Mouse (Mus musculus) heart, adult 2 months (tissue): ENCODE measurements around the gene Hormad1. TPM values are rescaled to one million over a fixed set of nuclear protein-coding genes. Genes with fewer than 3 reads are reported as not detected.
A peak's percentile ranks its signal among the peaks of the same experiment; 100 is the strongest.
"Not testable (repeated sequence)": the region's sequence is repeated elsewhere in the genome, so short reads cannot be mapped to it uniquely, and the experiment has no call there.

Source experiments
- DNase-seq, 2 experiments: peaks; one replicate each; pipeline ENCODE4 v3.0.0; 2021
- H3K27ac ChIP-seq: fragments of 200-600 bp; 2 replicates; pipeline ENCODE4 v1.8.1; 2022
- H3K27me3 ChIP-seq: fragments of 200-500 bp; 2 replicates; pipeline ENCODE4 v1.6.1; 2012; ENCODE audit warnings: mild to moderate bottlenecking, low read length, inconsistent platforms, mixed read lengths; ENCODE audit not compliant: control insufficient read depth, insufficient read depth
- H3K36me3 ChIP-seq: fragments of 200-500 bp; 2 replicates; pipeline ENCODE4 v1.6.1; 2012; ENCODE audit warnings: low read length, inconsistent platforms; ENCODE audit not compliant: control insufficient read depth, insufficient read depth
- H3K4me1 ChIP-seq: fragments of 200-500 bp; 2 replicates; pipeline ENCODE4 v1.6.1; 2011; ENCODE audit warnings: low read length; ENCODE audit not compliant: control insufficient read depth, insufficient read depth
- H3K4me3 ChIP-seq: fragments of 200-600 bp; 2 replicates; pipeline ENCODE4 v1.8.1; 2022
- H3K79me2 ChIP-seq: fragments of 200-500 bp; replicated peaks from 2 replicates; pipeline ENCODE4 v1.6.1; 2012; ENCODE audit warnings: mild to moderate bottlenecking, inconsistent platforms, low read length, moderate library complexity, mixed read lengths; ENCODE audit not compliant: control insufficient read depth, insufficient read depth
- H3K9ac ChIP-seq: fragments of 200-500 bp; 2 replicates; pipeline ENCODE4 v1.6.1; 2012; ENCODE audit warnings: low read depth, mild to moderate bottlenecking, control low read depth, inconsistent platforms, low read length, mixed read lengths
- CTCF ChIP-seq: fragments of 200-600 bp; IDR thresholded peaks from 2 replicates; pipeline ENCODE4 v1.8.1; 2022; ENCODE audit warnings: antibody characterized with exemption, mild to moderate bottlenecking, moderate library complexity
- EP300 ChIP-seq: fragments of 200-500 bp; IDR thresholded peaks from 2 replicates; pipeline ENCODE4 v1.6.1; 2011; ENCODE audit warnings: low read depth, low read length, control low read depth; ENCODE audit not compliant: insufficient read depth
- POLR2A ChIP-seq: fragments of 200-500 bp; IDR thresholded peaks from 2 replicates; pipeline ENCODE4 v1.6.1; 2011; ENCODE audit warnings: mild to moderate bottlenecking, low read depth, low read length, control low read depth; ENCODE audit not compliant: insufficient read depth
- WGBS: fragments of 180-500 bp; shearing (Covaris S2); methylation state at CpG from one replicate; pipeline ENCODE4 v1.1.7; 2018; 5-methylcytosine and 5-hydroxymethylcytosine counted together
- intact Hi-C: fragments of 180-260 bp; cut with DNase I; formaldehyde crosslinking; loops from one replicate; pipeline ENCODE4 v1.15.1; 2025
- polyA plus RNA-seq: library from polyadenylated mRNA; depleted of rRNA; stranded (reverse); fragments of >200 nt; gene quantifications from 2 replicates; pipeline ENCODE4 v1.2.3, GENCODE M21; 2012
- total RNA-seq, 2 experiments: library from RNA; stranded (reverse); gene quantifications; 2 replicates each; pipeline ENCODE4 v1.2.3; 2021

Hormad1 gene
- total and polyA plus RNA-seq, 3 experiments, result not detected

DNA sequence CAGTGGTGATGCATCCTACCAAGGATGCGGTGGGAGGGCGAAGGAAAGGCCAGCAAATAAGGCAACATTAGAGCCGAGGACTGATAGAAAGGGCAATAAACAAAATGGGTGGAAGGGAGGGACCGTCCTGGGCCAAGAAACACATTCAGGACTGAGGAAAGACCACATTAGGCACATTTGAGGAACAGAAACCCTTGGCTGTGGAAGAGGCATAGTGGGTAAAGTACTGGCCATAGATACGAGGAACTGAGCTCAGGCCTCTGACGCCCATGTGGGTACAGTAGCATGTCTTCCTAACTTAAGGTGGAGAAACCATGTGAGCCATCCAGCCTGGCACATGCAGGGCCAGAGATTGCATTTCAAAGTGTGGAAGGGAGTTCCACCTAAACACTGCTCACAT is 29.7 kb upstream of the Hormad1 start:
- H3K79me2 ChIP-seq, result no peaks in the 10 kb centered on the region
- H3K4me1 ChIP-seq, result no peaks in the 10 kb centered on the region
- H3K4me3 ChIP-seq, result no peak overlapping the region
- H3K36me3 ChIP-seq, result no peaks in the 10 kb centered on the region
- intact Hi-C loops, result no loop called here
- TF ChIP-seq EP300 (0 out of 2 replicates have a peak, but pooled peaks have one; percentile 20), CTCF (no peak), POLR2A (no peak)
- no peak overlapping the region for H3K9ac ChIP-seq
- no peaks in the 10 kb centered on the region for H3K27me3 ChIP-seq
- H3K27ac ChIP-seq, result no peak overlapping the region
- no peak for DNase-seq
- WGBS, result 85% methylated on average over 6 of the region's 6 CpGs

DNA sequence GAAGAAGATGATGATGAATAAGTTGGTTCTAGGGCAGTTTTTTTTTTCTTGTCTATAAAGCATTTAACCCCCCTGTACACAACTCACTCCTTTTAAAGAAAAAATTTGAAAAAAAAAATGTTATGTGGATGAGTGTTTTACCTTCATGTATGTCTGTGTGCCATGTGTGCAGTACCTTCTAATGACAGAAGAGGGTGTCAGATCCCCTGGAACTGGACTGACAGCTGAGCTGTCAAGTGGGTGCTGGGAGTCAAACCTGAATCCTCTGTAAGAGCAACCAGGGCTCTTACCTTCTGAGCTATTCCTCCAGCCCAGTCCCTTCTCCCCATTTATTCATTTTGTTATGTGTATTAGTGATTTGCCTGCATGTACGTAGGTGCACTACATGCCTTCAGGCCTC is 28.5 kb upstream of the Hormad1 start:
- Histone ChIP-seq H3K27me3 (no peaks in the 10 kb centered on the region), H3K9ac (no peak overlapping the region), H3K36me3 (no peaks in the 10 kb centered on the region), H3K79me2 (no peaks in the 10 kb centered on the region), H3K4me1 (no peaks in the 10 kb centered on the region), H3K27ac (no peak overlapping the region), H3K4me3 (no peak overlapping the region)
- intact Hi-C loops, result no loop called here
- no peak for TF ChIP-seq POLR2A
- no peak for TF ChIP-seq CTCF
- TF ChIP-seq EP300, result no peak
- WGBS, result 91% methylated on average over 1 of the region's 1 CpGs
- no peak for DNase-seq

DNA sequence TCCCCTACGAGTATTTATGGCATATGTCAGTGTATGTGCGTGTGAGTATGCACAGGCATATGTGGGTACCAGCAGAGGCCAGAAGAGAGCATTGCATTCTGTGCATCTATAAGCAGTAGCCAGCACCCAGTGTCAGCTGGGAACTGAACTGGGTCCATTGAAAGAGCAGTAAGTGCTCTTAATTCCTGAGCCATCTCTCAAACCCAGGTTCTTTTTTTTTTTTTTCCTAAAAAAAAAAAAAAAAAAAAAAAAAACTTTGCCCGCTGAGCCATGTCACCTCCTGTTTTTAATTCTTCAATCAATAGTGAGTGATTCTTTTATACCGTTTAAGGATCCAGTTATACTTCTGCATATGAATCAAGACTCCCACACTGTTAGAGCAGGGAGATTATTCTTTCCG is 26.1 kb upstream of the Hormad1 start:
- no peak overlapping the region for H3K27ac ChIP-seq
- no peak overlapping the region for H3K9ac ChIP-seq
- TF ChIP-seq CTCF, result no peak
- no peak for TF ChIP-seq POLR2A
- TF ChIP-seq EP300, result no peak
- intact Hi-C loops, result no loop called here
- DNase-seq, result no peak
- no peaks in the 10 kb centered on the region for H3K36me3 ChIP-seq
- 86% methylated on average over 5 of the region's 5 CpGs for WGBS
- no peak overlapping the region for H3K4me3 ChIP-seq
- H3K79me2 ChIP-seq, result no peaks in the 10 kb centered on the region
- H3K27me3 ChIP-seq, result no peaks in the 10 kb centered on the region
- no peaks in the 10 kb centered on the region for H3K4me1 ChIP-seq

DNA sequence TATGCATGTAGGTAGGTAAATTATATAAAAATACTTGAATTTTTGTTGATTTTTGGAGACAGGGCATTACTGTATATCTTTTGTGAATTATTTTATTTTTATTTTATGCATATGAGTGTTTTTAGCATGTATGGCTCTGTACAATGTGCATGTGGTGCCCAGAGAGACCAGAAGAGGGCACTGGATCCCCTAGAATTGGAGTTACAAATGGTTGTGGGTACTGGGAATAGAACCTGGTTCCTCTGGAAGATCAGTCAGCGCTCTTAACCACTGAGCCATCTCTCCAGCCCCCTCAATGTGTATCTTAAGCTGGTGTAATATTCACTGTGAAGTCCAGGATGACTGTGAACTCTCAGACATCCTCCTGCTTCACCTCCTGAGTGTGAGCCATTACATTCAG is 24.6 kb upstream of the Hormad1 start:
- 73% methylated on average over 1 of the region's 1 CpGs for WGBS

DNA sequence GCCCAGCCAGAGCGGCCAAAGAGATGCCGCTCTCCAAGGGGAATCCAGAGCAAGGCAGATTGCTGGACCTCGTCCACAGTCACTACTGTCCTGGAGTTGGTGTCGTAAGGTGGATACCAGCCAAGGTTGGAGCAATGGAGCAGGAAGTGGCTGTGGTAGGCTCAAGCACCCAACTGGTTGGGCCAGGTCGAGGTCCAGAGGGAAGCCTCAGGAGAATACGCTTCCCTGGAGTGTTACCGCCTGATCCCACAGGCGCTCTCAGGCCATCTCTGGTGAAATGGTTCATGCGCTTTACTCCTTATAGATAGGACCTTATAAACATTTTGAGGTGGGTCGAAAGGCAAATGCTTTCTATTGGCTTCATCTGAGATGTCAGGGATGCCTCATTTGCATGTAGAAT is 20.5 kb upstream of the Hormad1 start:
- TF ChIP-seq EP300 (no peak), POLR2A (no peak), CTCF (no peak)
- H3K9ac ChIP-seq, result no peak overlapping the region
- H3K79me2 ChIP-seq, result no peaks in the 10 kb centered on the region
- intact Hi-C loops, result no loop called here
- H3K27me3 ChIP-seq, result no peaks in the 10 kb centered on the region
- no peak overlapping the region for H3K4me3 ChIP-seq
- H3K27ac ChIP-seq, result no peak overlapping the region
- no peaks in the 10 kb centered on the region for H3K4me1 ChIP-seq
- WGBS, result 77% methylated on average over 10 of the region's 10 CpGs
- no peaks in the 10 kb centered on the region for H3K36me3 ChIP-seq
- DNase-seq, result no peak

More for the DNA sequence above, 24.6 kb upstream of the Hormad1 start:
- no peak overlapping the region for H3K4me3 ChIP-seq
- no peak for DNase-seq
- no peaks in the 10 kb centered on the region for H3K27me3 ChIP-seq
- no peaks in the 10 kb centered on the region for H3K36me3 ChIP-seq
- no peak overlapping the region for H3K9ac ChIP-seq
- no peak overlapping the region for H3K27ac ChIP-seq
- no peak for TF ChIP-seq CTCF
- no peak for TF ChIP-seq POLR2A
- no peak for TF ChIP-seq EP300
- intact Hi-C loops, result no loop called here
- H3K4me1 ChIP-seq, result no peaks in the 10 kb centered on the region
- H3K79me2 ChIP-seq, result no peaks in the 10 kb centered on the region

DNA sequence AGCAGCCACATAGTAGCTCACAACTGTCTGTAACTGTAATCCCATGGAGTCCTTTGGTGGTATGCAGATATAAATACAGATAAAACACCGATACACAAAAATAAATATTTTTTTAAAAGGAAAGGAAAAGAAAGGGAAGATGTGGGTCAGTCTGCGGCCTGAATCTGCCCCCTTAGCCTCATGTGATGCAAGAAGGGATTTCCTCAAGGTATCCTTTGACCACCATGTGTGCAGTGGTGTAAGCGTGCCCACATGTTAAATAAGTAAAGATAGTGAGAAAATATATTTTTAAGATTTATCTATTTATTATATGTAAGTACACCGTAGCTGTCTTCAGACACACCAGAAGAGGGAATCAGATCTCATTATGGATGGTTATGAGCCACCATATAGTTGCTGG is 19.6 kb upstream of the Hormad1 start:
- no peak for DNase-seq
- TF ChIP-seq EP300 (no peak), POLR2A (no peak), CTCF (no peak)
- Histone ChIP-seq H3K9ac (no peak overlapping the region), H3K27ac (no peak overlapping the region), H3K27me3 (no peaks in the 10 kb centered on the region), H3K36me3 (no peaks in the 10 kb centered on the region), H3K4me3 (no peak overlapping the region), H3K4me1 (no peaks in the 10 kb centered on the region), H3K79me2 (no peaks in the 10 kb centered on the region)
- intact Hi-C loops, result no loop called here
- WGBS, result 90% methylated on average over 4 of the region's 4 CpGs

DNA sequence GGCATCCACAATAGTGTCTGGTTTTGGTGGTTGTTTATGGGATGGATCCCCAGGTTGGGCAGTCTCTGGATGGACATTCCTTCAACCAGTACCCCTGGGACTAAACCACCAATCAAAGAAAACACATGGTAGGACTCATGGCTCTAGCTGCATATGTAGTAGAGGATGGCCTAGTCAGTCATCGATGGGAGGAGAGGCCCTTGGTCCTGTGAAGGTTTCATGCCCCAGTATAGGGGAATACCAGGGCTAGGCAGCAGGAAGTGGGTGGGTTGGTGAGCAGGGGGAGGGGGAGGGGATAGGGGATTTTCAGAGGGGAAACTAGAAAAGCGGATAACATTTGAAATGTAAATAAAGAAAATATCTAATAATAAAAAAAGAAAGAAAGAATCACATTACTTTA is 18.3 kb upstream of the Hormad1 start:
- H3K36me3 ChIP-seq, H3K4me1 ChIP-seq, H3K79me2 ChIP-seq, H3K27ac ChIP-seq, H3K9ac ChIP-seq, H3K27me3 ChIP-seq, DNase-seq, intact Hi-C loops, H3K4me3 ChIP-seq: not testable (repeated sequence)
- 64% methylated on average over 2 of the region's 2 CpGs for WGBS
